Mouse (Mus musculus): ENCODE data around the gene Prl7b1.

The Prl7b1 gene

DNA sequence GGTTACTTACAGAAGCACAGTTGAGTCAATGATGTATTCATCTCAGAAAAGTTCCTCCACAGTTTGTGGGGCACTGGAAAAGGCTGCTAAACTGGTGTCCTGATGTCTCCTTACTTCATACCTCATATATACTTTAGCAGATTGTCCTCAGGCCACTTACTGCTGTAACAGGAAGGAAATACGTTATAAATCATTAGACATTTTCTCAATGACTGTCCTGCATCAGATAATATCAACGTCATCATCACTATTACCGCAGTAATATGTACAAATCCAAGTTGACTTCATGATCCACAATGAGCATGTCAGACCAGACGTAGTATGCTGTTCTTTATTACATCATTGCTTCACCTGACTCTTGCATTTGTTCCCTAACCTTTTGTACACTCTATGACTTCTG lies at the start of gene Prl7b1:
Gene Prl7b1, minus strand, starts transcription at position 101 of the 400 bp plus-strand sequence.
- in situ Hi-C loops (cut with MboI, MseI) = loop anchor here in 1 of 2 experiments (10.0 kb wide), 1 partner anchor 854 kb away; no protein-coding TSS in a partner anchor

DNA sequence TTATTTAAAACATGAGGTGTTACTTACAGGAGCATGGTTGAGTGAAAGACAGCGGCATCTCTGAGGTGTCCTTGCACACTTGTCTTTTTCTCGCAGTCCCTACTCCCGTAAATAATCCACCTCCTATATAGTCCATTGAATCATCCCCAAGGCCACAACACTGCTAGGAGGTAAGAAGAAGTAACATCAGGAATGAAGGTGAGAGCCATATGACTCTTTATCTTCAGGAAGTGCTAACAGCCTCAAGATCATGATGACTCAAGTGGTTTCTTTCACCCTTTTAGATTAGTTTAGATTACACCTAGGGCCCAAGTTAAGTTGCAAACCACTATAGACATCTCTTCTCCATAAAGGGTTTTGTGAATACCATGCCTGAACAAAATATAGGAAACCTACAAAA lies 32.0 kb upstream of the Prl7b1 start, which contains the start of gene Prl7a1:
Gene Prl7a1, minus strand, starts transcription at position 101 of the 400 bp plus-strand sequence.
- in situ Hi-C loops (cut with MboI, MseI) = no loop called here

DNA sequence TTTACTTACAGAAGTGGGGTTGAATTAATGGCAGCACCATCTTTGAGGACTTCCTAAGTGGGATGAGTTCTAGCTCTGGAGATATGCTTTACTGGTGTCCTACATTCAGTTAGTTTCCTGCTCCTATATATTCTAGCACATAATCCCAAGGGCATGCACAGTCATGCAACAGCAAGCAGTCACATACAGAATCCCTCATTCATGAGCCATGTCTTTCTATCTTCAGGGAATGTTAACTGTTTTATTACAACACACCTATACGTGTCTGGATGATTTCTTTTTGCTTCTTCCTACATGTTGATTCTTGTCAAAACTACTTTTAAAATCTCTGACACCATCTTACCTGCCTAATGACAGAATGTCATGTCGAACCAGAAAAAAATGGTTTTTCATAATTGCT lies 28.3 kb downstream of the Prl7b1 start, which contains the start of gene Prl8a1:
Gene Prl8a1, minus strand, starts transcription at position 101 of the 400 bp plus-strand sequence.
- in situ Hi-C loops (cut with MboI, MseI) = no loop called here

DNA sequence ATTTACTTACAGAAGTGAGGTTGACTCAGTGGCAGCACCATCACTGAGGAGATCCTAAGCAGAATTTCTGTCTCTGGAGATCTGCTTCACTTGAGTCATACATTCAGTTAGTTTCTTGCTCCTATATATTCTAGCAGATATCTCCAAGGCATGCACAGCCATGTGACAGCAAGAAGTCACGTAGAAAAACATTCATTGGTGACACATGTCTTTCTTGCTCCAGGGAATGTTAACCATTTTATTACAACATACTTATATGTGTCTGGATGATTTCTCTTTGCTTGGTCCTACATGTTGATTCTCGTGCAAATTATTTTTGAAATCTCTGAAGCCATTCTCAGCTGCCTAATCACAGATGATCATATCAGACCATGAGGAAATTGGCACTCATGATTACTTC lies 45.9 kb downstream of the Prl7b1 start, which contains the start of gene Prl8a9:
Gene Prl8a9, minus strand, starts transcription at position 101 of the 400 bp plus-strand sequence.
- in situ Hi-C loops (cut with MboI, MseI) = no loop called here

DNA sequence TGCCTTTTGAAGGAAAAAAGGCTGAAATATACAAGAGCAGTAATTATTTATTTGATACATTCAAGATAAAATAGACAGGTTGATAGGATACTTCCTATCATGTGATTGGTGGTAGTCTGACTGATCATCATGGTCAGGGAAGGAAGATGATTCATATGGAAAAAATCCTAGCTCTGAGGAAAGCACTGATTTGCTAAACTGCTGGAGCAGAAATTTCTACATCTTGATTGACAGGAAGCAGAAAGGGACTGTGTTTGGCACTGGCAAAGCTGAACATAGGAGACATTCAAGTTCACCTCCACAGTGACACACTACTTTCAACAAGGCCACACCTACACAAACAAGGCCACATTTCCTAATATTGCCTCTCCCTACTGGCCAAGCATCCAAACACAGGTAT lies 57.0 kb downstream of the Prl7b1 start:
- in situ Hi-C loops (cut with MboI, MseI) = no loop called here

Measured in T-helper 17 cell (primary cell).